Comparison of ENCODE assay signal across 25 mouse cellular contexts in the genomic region with DNA sequence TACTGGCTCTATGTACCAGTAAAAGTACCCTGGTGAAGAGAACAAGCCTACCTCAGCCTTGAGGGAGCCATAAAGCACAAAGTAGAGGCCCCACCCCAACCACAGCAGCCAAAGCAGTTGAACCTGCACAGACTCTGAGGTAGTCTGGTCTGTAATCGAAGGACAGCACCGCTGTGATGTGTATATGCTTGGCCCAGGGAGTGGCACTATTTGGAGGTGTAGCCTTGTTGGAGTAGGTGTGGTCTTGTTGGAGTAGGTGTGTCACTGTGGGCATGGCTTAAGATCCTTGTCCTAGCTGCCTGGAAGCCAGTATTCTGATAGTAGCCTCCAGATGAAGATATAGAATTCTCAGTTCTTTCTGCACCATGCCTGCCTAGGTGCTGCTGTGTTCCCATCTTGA. TPM values are rescaled to one million over a fixed set of nuclear protein-coding genes. Genes with fewer than 3 reads are reported as not detected.
DNase-seq lines count a peak whose midpoint lies in the region; ATAC-seq lines count a peak whose summit lies in the region.
"Had no signal": no experiment of that assay in that cellular context is flagged by ENCODE, and none has a peak within 500 bp of the region (broad histone marks: within the 10 kb centered on the region; RNA-seq: fewer than 3 reads in every experiment).

No protein-coding gene starts in this region.

- H3K4me2 ChIP-seq in intestine, embryonic 14.5 days (ENCODE audit: low read length): no peak overlapping the region
- no peak overlapping the region for H3K4me2 ChIP-seq in intestine, embryonic 16.5 days (ENCODE audit: low read depth, low read length)
- no peak overlapping the region for H3K4me2 ChIP-seq in stomach, embryonic 15.5 days
- H3K4me2 ChIP-seq: forebrain, embryonic 13.5 days; heart, embryonic 11.5 days; hindbrain, embryonic 12.5 days; hindbrain, embryonic 15.5 days had no signal

- H3K27me3 ChIP-seq in intestine, embryonic 14.5 days (replicated peaks; ENCODE audit: control insufficient read depth, insufficient read depth, low read length): no peaks in the 10 kb centered on the region
- no peaks in the 10 kb centered on the region for H3K27me3 ChIP-seq in intestine, embryonic 16.5 days (replicated peaks; ENCODE audit: control insufficient read depth, insufficient read depth, low read length)
- no peaks in the 10 kb centered on the region for H3K27me3 ChIP-seq in stomach, embryonic 15.5 days (replicated peaks)
- H3K27me3 ChIP-seq: CH12.LX; forebrain, embryonic 13.5 days; hindbrain, embryonic 12.5 days; hindbrain, embryonic 15.5 days; Patski had no signal

- H3K36me3 ChIP-seq in intestine, embryonic 14.5 days (ENCODE audit: control insufficient read depth, insufficient read depth, low read length): no peaks in the 10 kb centered on the region
- no peaks in the 10 kb centered on the region for H3K36me3 ChIP-seq in intestine, embryonic 16.5 days (ENCODE audit: control insufficient read depth, insufficient read depth, low read length)
- H3K36me3 ChIP-seq in stomach, embryonic 15.5 days: no peaks in the 10 kb centered on the region
- H3K36me3 ChIP-seq: forebrain, embryonic 10.5 days; G1E; hindbrain, embryonic 12.5 days; hindbrain, embryonic 15.5 days had no signal

- H3K9me3 ChIP-seq in intestine, embryonic 14.5 days (ENCODE audit: control insufficient read depth, low read length): no peaks in the 10 kb centered on the region
- H3K9me3 ChIP-seq in intestine, embryonic 16.5 days (ENCODE audit: control insufficient read depth, low read length): no peaks in the 10 kb centered on the region
- no peaks in the 10 kb centered on the region for H3K9me3 ChIP-seq in stomach, embryonic 15.5 days
- H3K9me3 ChIP-seq: forebrain, embryonic 10.5 days; forebrain, embryonic 13.5 days; G1E; hindbrain, embryonic 12.5 days; hindbrain, embryonic 15.5 days had no signal

- WGBS in intestine, embryonic 14.5 days: 79% methylated on average over 2 of the region's 2 CpGs
- 80% methylated on average over 2 of the region's 2 CpGs for WGBS in intestine, embryonic 16.5 days
- 79% methylated on average over 2 of the region's 2 CpGs for WGBS in stomach, embryonic 15.5 days

- peak; percentile 62; the same call in 1 of the 2 replicates for ATAC-seq in intestine, embryonic 14.5 days (replicated peaks; ENCODE audit: low FRiP score, low TSS enrichment, low read depth)
- ATAC-seq in intestine, embryonic 16.5 days: peak; percentile 92
- 0 out of 2 replicates have a peak, but pooled peaks have one; percentile 47 for ATAC-seq in stomach, embryonic 15.5 days (ENCODE audit: insufficient read depth, low FRiP score, low read depth)
- ATAC-seq: forebrain, embryonic 13.5 days; forebrain, embryonic 16.5 days; Patski had no signal

- H3K9ac ChIP-seq in intestine, embryonic 14.5 days (ENCODE audit: low read length): no peak overlapping the region
- H3K9ac ChIP-seq in intestine, embryonic 16.5 days (ENCODE audit: low read depth, low read length): no peak overlapping the region
- H3K9ac ChIP-seq in stomach, embryonic 15.5 days: no peak overlapping the region
- H3K9ac ChIP-seq: forebrain, embryonic 13.5 days; hindbrain, embryonic 12.5 days; hindbrain, embryonic 15.5 days had no signal

- no peak overlapping the region for H3K27ac ChIP-seq in intestine, embryonic 14.5 days (ENCODE audit: low read depth)
- no peak overlapping the region for H3K27ac ChIP-seq in intestine, embryonic 16.5 days (ENCODE audit: low read length)
- H3K27ac ChIP-seq in stomach, embryonic 15.5 days: no peak overlapping the region
- H3K27ac ChIP-seq: forebrain, embryonic 10.5 days; forebrain, embryonic 13.5 days; hindbrain, embryonic 12.5 days; hindbrain, embryonic 15.5 days had no signal

- H3K4me3 ChIP-seq in intestine, embryonic 14.5 days (ENCODE audit: low read depth, low read length): no peak overlapping the region
- H3K4me3 ChIP-seq in intestine, embryonic 16.5 days (ENCODE audit: low read length): no peak overlapping the region
- no peak overlapping the region for H3K4me3 ChIP-seq in stomach, embryonic 15.5 days (replicated peaks)
- H3K4me3 ChIP-seq: forebrain, embryonic 10.5 days; forebrain, embryonic 13.5 days; hindbrain, embryonic 12.5 days; hindbrain, embryonic 15.5 days had no signal

- no peaks in the 10 kb centered on the region for H3K4me1 ChIP-seq in intestine, embryonic 14.5 days (replicated peaks; ENCODE audit: control insufficient read depth, insufficient read depth, low read length)
- no peaks in the 10 kb centered on the region for H3K4me1 ChIP-seq in intestine, embryonic 16.5 days (ENCODE audit: control insufficient read depth, insufficient read depth, low read length)
- H3K4me1 ChIP-seq in stomach, embryonic 15.5 days: no peaks in the 10 kb centered on the region
- H3K4me1 ChIP-seq: forebrain, embryonic 10.5 days; forebrain, embryonic 13.5 days had no signal

- DNase-seq in intestine, embryonic 14.5 days (ENCODE audit: low spot score): no peak
- no peak for DNase-seq in gastrocnemius, adult 8-10 months (ENCODE audit: low spot score in 2 of 2)
- no peak for DNase-seq in adrenal gland, postnatal 36 days
- DNase-seq in right cerebral cortex, postnatal 14 days: no peak
- DNase-seq: adrenal gland, adult 2 months; adrenal gland, postnatal 14 days; B cell, adult 2 months; cerebellum, adult 11-12 months; cerebellum, adult 8-10 months; cerebellum, postnatal 10 days; cerebellum, postnatal 36 days; embryo, embryonic 11 days; gastrocnemius, postnatal 14 days; heart, adult 11 months had no signal

RNA-seq across cellular contexts. Expression of gene Plxna1, which starts 29.8 kb away (rescaled TPM):
- polyA plus RNA-seq in intestine, embryonic 14.5 days (2014; fragmentation: Nextera tagmentation; extraction: Ambion mirVana): 20.6 and 20.9 TPM in 2 replicates
- polyA plus RNA-seq in intestine, embryonic 16.5 days (2015; fragmentation: Nextera tagmentation; extraction: Ambion mirVana): 5.4 and 6.5 TPM in 2 replicates
- 19.9 and 20.6 TPM in 2 replicates for polyA plus RNA-seq in stomach, embryonic 15.5 days (2015; fragmentation: Nextera tagmentation; extraction: Ambion mirVana)
- 10 to 100 TPM in 3 of 4 experiments, 1 to 10 TPM in 1; 7.6 to 17.9 (median 10.6) TPM for total RNA-seq in gastrocnemius, adult 8-10 months (2022)
- total RNA-seq in adrenal gland, postnatal 36 days (2021): 10 to 100 TPM; 55.0 to 98.6 TPM
